Mouse (Mus musculus) olfactory bulb, adult 2 months (tissue): ENCODE measurements at regions not wholly inside any gene's neighbourhood (a gene's known extent, or its start where the extent isn't known, plus 50 kb on each side); places are given as distances from the start of the nearest gene placed in this dataset.

Source experiments
- H3K27ac ChIP-seq: fragments of 200-500 bp; 2 replicates; pipeline ENCODE4 v1.5.1; 2012; ENCODE audit warnings: low read depth, low read length; ENCODE audit not compliant: insufficient read depth
- H3K4me1 ChIP-seq: fragments of 200-500 bp; 2 replicates; pipeline ENCODE4 v1.6.1; 2012; ENCODE audit warnings: low read length; ENCODE audit not compliant: control insufficient read depth, insufficient read depth
- H3K4me3 ChIP-seq: fragments of 200-500 bp; 2 replicates; pipeline ENCODE4 v1.5.1; 2012; ENCODE audit warnings: mild to moderate bottlenecking, low read depth, low read length, moderate library complexity; ENCODE audit not compliant: insufficient read depth
- CTCF ChIP-seq: fragments of 200-500 bp; IDR thresholded peaks from 2 replicates; pipeline ENCODE4 v1.5.1; 2012; ENCODE audit warnings: low read depth, mild to moderate bottlenecking, low read length, moderate library complexity; ENCODE audit not compliant: insufficient read depth
- POLR2A ChIP-seq: fragments of 200-500 bp; IDR thresholded peaks from 2 replicates; pipeline ENCODE4 v1.6.1; 2012; ENCODE audit warnings: mild to moderate bottlenecking, low read depth, low read length, moderate library complexity; ENCODE audit not compliant: insufficient read depth
- WGBS: fragments of 180-500 bp; shearing (Covaris S2); methylation state at CpG from one replicate; pipeline ENCODE4 v1.1.7; 2018; 5-methylcytosine and 5-hydroxymethylcytosine counted together

- no peak overlapping the region for H3K4me3 ChIP-seq
- H3K27ac ChIP-seq, result no peak overlapping the region
- WGBS, result 68% methylated on average over 1 of the region's 1 CpGs
- no peak for TF ChIP-seq CTCF
- no peak for TF ChIP-seq POLR2A
- H3K4me1 ChIP-seq, result peaks cover 8% of the 10 kb centered on the region
Observed at GRCm38 (mm10) chr8:25329791-25330190, 505.6 kb upstream of the Adam5 start.

- peaks cover 8% of the 10 kb centered on the region for H3K4me1 ChIP-seq
- no peak overlapping the region for H3K27ac ChIP-seq
- TF ChIP-seq CTCF (no peak), POLR2A (no peak)
- WGBS, result 74% methylated on average over 3 of the region's 3 CpGs
- H3K4me3 ChIP-seq, result no peak overlapping the region
Observed at GRCm38 (mm10) chr8:25328318-25328717, 504.1 kb upstream of the Adam5 start.

DNA sequence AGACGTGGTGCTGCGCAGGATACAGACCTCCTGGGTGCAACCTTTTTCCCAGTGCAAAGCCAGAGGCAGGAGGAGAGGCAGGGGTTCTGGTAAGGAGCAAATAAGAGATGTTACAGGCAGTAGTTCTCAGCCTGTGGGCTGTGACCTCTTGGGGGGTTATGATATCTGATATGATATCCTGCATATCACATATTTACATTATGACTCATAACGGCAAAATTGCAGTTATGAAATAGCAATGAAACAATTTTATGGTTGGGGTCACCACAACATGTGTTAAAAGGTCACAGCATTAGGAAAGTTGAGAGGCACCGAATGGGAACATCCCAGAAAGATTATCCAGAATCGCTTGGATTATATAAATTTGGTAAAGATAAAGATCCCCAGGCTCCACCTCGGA, 502.8 kb upstream of the Adam5 start:
- TF ChIP-seq POLR2A (no peak), CTCF (no peak)
- peaks cover 8% of the 10 kb centered on the region for H3K4me1 ChIP-seq
- no peak overlapping the region for H3K4me3 ChIP-seq
- H3K27ac ChIP-seq, result no peak overlapping the region
- WGBS, result 93% methylated on average over 6 of the region's 6 CpGs

GRCm38 (mm10) chr8:25326257-25326656, 502.1 kb upstream of the Adam5 start:
- 69% methylated on average over 12 of the region's 12 CpGs for WGBS

GRCm38 (mm10) chr8:25324731-25325130, 500.6 kb upstream of the Adam5 start:
- TF ChIP-seq POLR2A (no peak), CTCF (no peak)
- H3K27ac ChIP-seq, result no peak overlapping the region
- WGBS, result 95% methylated on average over 9 of the region's 9 CpGs
- H3K4me1 ChIP-seq, result peaks cover 6% of the 10 kb centered on the region; the same call in 1 of the 2 replicates
- no peak overlapping the region for H3K4me3 ChIP-seq

More at GRCm38 (mm10) chr8:25326257-25326656, 502.1 kb upstream of the Adam5 start:
- TF ChIP-seq POLR2A (no peak), CTCF (no peak)
- no peak overlapping the region for H3K4me3 ChIP-seq
- H3K4me1 ChIP-seq, result peaks cover 8% of the 10 kb centered on the region
- no peak overlapping the region for H3K27ac ChIP-seq

GRCm38 (mm10) chr8:25323643-25324420, 499.7 kb upstream of the Adam5 start:
- 68% methylated on average over 19 of the region's 19 CpGs for WGBS
- no peak overlapping the region for H3K27ac ChIP-seq
- H3K4me1 ChIP-seq, result no peaks in the 10 kb centered on the region
- no peak overlapping the region for H3K4me3 ChIP-seq
- TF ChIP-seq CTCF (no peak), POLR2A (no peak)

DNA sequence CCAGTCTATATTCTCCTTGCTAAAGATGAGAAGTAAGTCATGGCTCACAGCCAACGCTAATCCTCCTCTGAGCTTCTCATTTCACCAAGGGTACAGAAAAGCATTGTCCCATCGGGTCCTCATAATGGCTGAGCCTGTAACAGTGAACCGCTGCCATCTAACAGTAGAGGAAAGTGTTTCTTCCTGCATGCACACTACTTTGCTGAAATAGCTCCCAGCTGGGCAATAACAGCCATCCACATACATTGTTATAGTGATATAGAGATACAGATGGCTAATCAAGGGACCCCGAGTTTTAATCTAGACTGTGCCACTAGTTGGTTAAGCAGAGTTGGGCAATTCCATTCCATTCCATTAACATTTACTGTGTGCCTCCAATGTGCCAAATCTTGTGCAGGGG, 492.2 kb upstream of the Adam5 start:
- Histone ChIP-seq H3K4me3 (no peak overlapping the region), H3K27ac (no peak overlapping the region), H3K4me1 (no peaks in the 10 kb centered on the region)
- WGBS, result 79% methylated on average over 4 of the region's 4 CpGs
- TF ChIP-seq POLR2A, result no peak
- no peak for TF ChIP-seq CTCF

DNA sequence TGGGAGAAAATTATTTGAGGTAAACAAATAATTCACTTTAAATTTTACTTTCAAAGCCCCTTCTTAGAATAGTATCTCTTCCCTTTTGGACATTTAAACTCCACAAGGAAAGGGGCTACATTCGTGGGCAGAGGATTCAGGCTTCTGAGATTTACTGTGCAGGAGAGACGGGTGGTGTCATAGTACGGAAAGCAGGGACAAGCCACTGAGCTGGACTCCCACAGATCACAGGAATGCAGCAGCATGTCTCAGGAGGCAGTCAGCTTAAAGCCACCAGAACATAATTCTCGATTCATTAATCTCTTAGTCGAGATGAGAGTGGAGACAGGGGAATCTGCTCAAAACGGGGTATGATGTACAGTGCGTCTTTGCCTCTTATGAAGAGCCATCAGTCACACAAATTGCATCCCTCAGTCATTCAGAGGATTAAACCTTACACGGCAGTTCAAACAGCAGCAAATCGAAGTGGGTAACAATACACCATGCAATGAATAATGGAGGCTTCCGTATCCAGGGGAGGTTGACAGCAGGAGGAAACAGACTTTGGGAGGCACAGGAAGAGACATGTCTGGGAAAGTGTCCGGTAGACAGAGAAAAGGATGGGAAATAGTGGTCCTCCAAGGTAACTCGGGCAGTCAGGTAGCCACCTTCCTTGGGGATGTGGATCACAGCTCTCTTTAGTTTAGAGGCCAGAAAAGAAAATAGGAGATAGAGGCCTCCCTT, 487.8 kb upstream of the Adam5 start:
- Histone ChIP-seq H3K4me3 (no peak overlapping the region), H3K4me1 (0 out of 2 replicates have a peak, but pooled peaks cover 8% of the 10 kb centered on the region), H3K27ac (no peak overlapping the region)
- 73% methylated on average over 12 of the region's 12 CpGs for WGBS
- no peak for TF ChIP-seq CTCF
- TF ChIP-seq POLR2A, result no peak

DNA sequence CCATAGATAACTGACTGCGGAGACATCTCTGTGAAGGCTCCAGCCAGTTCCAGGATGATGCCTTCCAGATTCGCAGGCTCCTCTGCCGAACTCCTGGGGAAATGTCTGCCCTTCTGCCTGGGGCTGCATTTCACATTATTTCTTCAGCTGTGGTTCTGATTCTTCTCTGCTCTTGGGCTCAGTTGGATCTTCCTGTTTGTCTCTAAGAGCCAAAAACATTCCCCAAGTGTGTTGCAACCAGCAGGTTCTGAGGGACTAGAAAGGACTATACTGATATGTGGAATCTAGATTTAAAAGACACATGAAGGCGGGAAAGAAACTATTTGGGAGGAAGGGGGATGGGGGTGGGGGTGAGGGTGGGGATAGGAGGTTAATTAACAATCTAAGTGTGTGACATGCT, 483.8 kb upstream of the Adam5 start:
- Histone ChIP-seq H3K4me3 (no peak overlapping the region), H3K27ac (no peak overlapping the region), H3K4me1 (0 out of 2 replicates have a peak, but pooled peaks cover 11% of the 10 kb centered on the region)
- WGBS, result 89% methylated on average over 4 of the region's 4 CpGs
- TF ChIP-seq POLR2A, result no peak
- TF ChIP-seq CTCF, result no peak
